Mouse (Mus musculus): ENCODE data around the gene S100a4. TPM values are rescaled to one million over a fixed set of nuclear protein-coding genes. Genes with fewer than 3 reads are reported as not detected.
A peak's percentile ranks its signal among the peaks of the same experiment; 100 is the strongest.

S100a4 gene
- polyA plus RNA-seq, 1 experiment from 2014 or later: 4.0 TPM

- Histone ChIP-seq H3K4me2 (ENCODE audit: low read depth, low read length) (no peak overlapping the region), H3K27ac (ENCODE audit: low read depth) (peak overlapping the region; percentile 70), H3K9ac (replicated peaks) (no peak overlapping the region), H3K36me3 (replicated peaks; ENCODE audit: insufficient read depth, low read length) (no peaks in the 10 kb centered on the region), H3K9me3 (ENCODE audit: low read length) (no peaks in the 10 kb centered on the region), H3K27me3 (ENCODE audit: insufficient read depth, low read length) (no peaks in the 10 kb centered on the region), H3K4me3 (ENCODE audit: low read depth, low read length) (no peak overlapping the region), H3K4me1 (ENCODE audit: insufficient read depth) (peaks cover 10% of the 10 kb centered on the region; the same call in 1 of the 2 replicates)
- ATAC-seq: no peak
- no peak for DNase-seq
- TF ChIP-seq CTCF (IDR thresholded peaks at IDR 0.05; ENCODE audit: low read depth) (no peak), EP300 (IDR thresholded peaks at IDR 0.05; ENCODE audit: low read depth) (no peak)
- WGBS (ENCODE audit: insufficient replicate concordance): 72% methylated on average over 15 of the region's 15 CpGs
These were observed 17.4 kb upstream of the S100a4 start for GRCm38 (mm10) chr3:90586016-90586643.

- peak; percentile 69 for DNase-seq
- TF ChIP-seq EP300 (IDR thresholded peaks at IDR 0.05; ENCODE audit: low read depth) (no peak), CTCF (IDR thresholded peaks at IDR 0.05; ENCODE audit: low read depth) (peak; percentile 26; the same call in 1 of the 2 replicates)
- 0 out of 2 replicates have a peak overlapping the region, but pooled peaks have one; percentile 2 for H3K4me2 ChIP-seq (ENCODE audit: low read depth, low read length)
These were observed 16.7 kb upstream of the S100a4 start for GRCm38 (mm10) chr3:90586906-90587305.

DNA sequence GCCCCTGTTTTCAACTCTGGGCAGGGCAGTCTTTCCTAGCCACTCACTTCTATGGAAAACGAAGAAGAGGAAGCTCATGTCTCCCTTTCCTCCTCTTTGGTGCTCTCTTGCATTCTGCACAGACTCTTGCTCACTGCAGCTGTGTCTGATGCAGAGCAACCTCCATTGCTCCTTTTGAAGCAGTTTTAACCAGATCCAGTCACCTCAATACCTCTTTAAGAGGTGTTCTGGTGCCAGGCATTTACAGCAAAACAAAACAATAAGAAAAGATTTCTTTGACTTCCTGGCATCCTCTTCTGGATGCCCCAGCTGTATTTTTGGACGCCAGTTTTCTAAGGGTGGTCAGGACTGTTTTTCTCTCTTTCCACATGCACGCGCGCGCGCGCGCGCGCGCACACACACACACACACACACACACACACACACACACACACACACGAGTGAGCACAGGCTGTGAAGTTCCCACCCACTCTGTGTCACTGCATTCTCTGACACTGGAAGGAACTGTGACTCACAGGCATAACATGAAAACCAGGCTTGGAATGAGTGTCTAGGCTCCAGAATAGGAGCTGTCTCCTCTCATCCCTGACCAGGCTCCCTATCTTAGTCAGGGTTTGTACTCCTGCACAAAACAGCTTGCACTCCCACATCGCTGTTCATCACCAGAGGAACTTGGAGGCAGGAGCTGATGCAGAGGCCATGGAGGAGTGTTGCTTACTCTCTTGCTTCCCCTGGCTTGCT is 16.0 kb upstream of the S100a4 start:
- peaks cover 10% of the 10 kb centered on the region; the same call in 1 of the 2 replicates for H3K4me1 ChIP-seq (ENCODE audit: insufficient read depth)
- H3K4me3 ChIP-seq (ENCODE audit: low read depth, low read length): no peak overlapping the region
- no peaks in the 10 kb centered on the region for H3K9me3 ChIP-seq (ENCODE audit: low read length)

More at GRCm38 (mm10) chr3:90586906-90587305, 16.7 kb upstream of the S100a4 start:
- Histone ChIP-seq H3K36me3 (replicated peaks; ENCODE audit: insufficient read depth, low read length) (no peaks in the 10 kb centered on the region), H3K4me3 (ENCODE audit: low read depth, low read length) (no peak overlapping the region), H3K9me3 (ENCODE audit: low read length) (no peaks in the 10 kb centered on the region), H3K27me3 (ENCODE audit: insufficient read depth, low read length) (no peaks in the 10 kb centered on the region), H3K4me1 (ENCODE audit: insufficient read depth) (peaks cover 10% of the 10 kb centered on the region; the same call in 1 of the 2 replicates), H3K9ac (replicated peaks) (no peak overlapping the region), H3K27ac (ENCODE audit: low read depth) (peak overlapping the region; percentile 70)
- WGBS (ENCODE audit: insufficient replicate concordance): 31% methylated on average over 10 of the region's 10 CpGs
- ATAC-seq: peak; percentile 59

DNA sequence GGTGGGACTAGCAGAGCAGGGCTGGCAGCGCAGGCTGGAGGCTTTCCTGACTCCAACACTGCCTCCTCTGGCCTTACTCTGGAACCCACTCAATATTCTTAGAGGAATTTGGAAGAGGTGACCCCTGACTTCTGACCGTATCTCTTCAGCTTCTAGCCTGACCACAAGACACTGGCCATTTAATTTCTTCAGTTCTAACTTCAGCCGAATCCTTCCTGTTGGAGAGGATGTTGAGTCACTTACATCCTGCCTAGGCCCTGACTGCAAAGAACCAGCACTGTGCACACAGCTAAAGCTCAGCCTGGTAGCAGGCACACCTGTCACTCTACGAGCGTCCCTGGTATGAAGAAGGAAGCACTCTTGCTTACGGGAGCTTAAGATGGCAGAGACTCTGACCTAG is 14.2 kb upstream of the S100a4 start:
- TF ChIP-seq CTCF (IDR thresholded peaks at IDR 0.05; ENCODE audit: low read depth): no peak
- TF ChIP-seq EP300 (IDR thresholded peaks at IDR 0.05; ENCODE audit: low read depth): no peak
- Histone ChIP-seq H3K9me3 (ENCODE audit: low read length) (no peaks in the 10 kb centered on the region), H3K4me1 (ENCODE audit: insufficient read depth) (peaks cover 10% of the 10 kb centered on the region; the same call in 1 of the 2 replicates), H3K4me3 (ENCODE audit: low read depth, low read length) (no peak overlapping the region), H3K27me3 (ENCODE audit: insufficient read depth, low read length) (no peaks in the 10 kb centered on the region), H3K27ac (ENCODE audit: low read depth) (peak overlapping the region; percentile 67), H3K36me3 (replicated peaks; ENCODE audit: insufficient read depth, low read length) (no peaks in the 10 kb centered on the region), H3K9ac (replicated peaks) (no peak overlapping the region), H3K4me2 (ENCODE audit: low read depth, low read length) (0 out of 2 replicates have a peak overlapping the region, but pooled peaks have one; percentile 1)
- ATAC-seq: peak; percentile 64
- 47% methylated on average over 6 of the region's 6 CpGs for WGBS (ENCODE audit: insufficient replicate concordance)
- DNase-seq: no peak

More for the DNA sequence above, 16.0 kb upstream of the S100a4 start:
- DNase-seq (no peak), ATAC-seq (no peak)
- 0 out of 2 replicates have a peak overlapping the region, but pooled peaks have one; percentile 2 for H3K4me2 ChIP-seq (ENCODE audit: low read depth, low read length)
- H3K27ac ChIP-seq (ENCODE audit: low read depth): peak overlapping the region; percentile 70
- H3K36me3 ChIP-seq (replicated peaks; ENCODE audit: insufficient read depth, low read length): no peaks in the 10 kb centered on the region
- H3K27me3 ChIP-seq (ENCODE audit: insufficient read depth, low read length): no peaks in the 10 kb centered on the region
- no peak overlapping the region for H3K9ac ChIP-seq (replicated peaks)
- WGBS (ENCODE audit: insufficient replicate concordance): 74% methylated on average over 14 of the region's 14 CpGs
- no peak for TF ChIP-seq CTCF (IDR thresholded peaks at IDR 0.05; ENCODE audit: low read depth)
- TF ChIP-seq EP300 (IDR thresholded peaks at IDR 0.05; ENCODE audit: low read depth): no peak

GRCm38 (mm10) chr3:90589947-90590346 is 13.6 kb upstream of the S100a4 start, which contains the start of gene S100a2:
Gene S100a2, plus strand, starts transcription at chr3:90590247.
- H3K4me2 ChIP-seq (ENCODE audit: low read depth, low read length): 0 out of 2 replicates have a peak within 1 kb of the TSS, but pooled peaks have one; percentile 1
- no peaks in the 10 kb centered on the region for H3K27me3 ChIP-seq (ENCODE audit: insufficient read depth, low read length)
- no peak for ATAC-seq
- H3K9ac ChIP-seq (replicated peaks): no peak within 1 kb of the TSS
- peaks cover 10% of the 10 kb centered on the region; the same call in 1 of the 2 replicates for H3K4me1 ChIP-seq (ENCODE audit: insufficient read depth)
- WGBS (ENCODE audit: insufficient replicate concordance): 75% methylated on average over 8 of the region's 8 CpGs
- DNase-seq: no peak
- H3K27ac ChIP-seq (ENCODE audit: low read depth): peak within 1 kb of the TSS; percentile 67
- TF ChIP-seq CTCF (IDR thresholded peaks at IDR 0.05; ENCODE audit: low read depth) (no peak), EP300 (IDR thresholded peaks at IDR 0.05; ENCODE audit: low read depth) (no peak)
- H3K4me3 ChIP-seq (ENCODE audit: low read depth, low read length): no peak within 1 kb of the TSS
- no peaks in the 10 kb centered on the region for H3K9me3 ChIP-seq (ENCODE audit: low read length)
- H3K36me3 ChIP-seq (replicated peaks; ENCODE audit: insufficient read depth, low read length): no peaks in the 10 kb centered on the region

GRCm38 (mm10) chr3:90594466-90594865 is 9.1 kb upstream of the S100a4 start:
- 0 out of 2 replicates have a peak, but pooled peaks cover 2% of the 10 kb centered on the region for H3K4me1 ChIP-seq (ENCODE audit: insufficient read depth)
- no peak for DNase-seq
- WGBS (ENCODE audit: insufficient replicate concordance): 82% methylated on average over 1 of the region's 1 CpGs
- ATAC-seq: no peak
- no peak overlapping the region for H3K4me2 ChIP-seq (ENCODE audit: low read depth, low read length)
- TF ChIP-seq CTCF (IDR thresholded peaks at IDR 0.05; ENCODE audit: low read depth): no peak
- no peak for TF ChIP-seq EP300 (IDR thresholded peaks at IDR 0.05; ENCODE audit: low read depth)
- H3K9ac ChIP-seq (replicated peaks): no peak overlapping the region
- no peaks in the 10 kb centered on the region for H3K36me3 ChIP-seq (replicated peaks; ENCODE audit: insufficient read depth, low read length)
- H3K4me3 ChIP-seq (ENCODE audit: low read depth, low read length): no peak overlapping the region
- no peaks in the 10 kb centered on the region for H3K9me3 ChIP-seq (ENCODE audit: low read length)
- H3K27ac ChIP-seq (ENCODE audit: low read depth): no peak overlapping the region
- no peaks in the 10 kb centered on the region for H3K27me3 ChIP-seq (ENCODE audit: insufficient read depth, low read length)

Measured in liver, postnatal 0 days (tissue).